Mouse (Mus musculus): ENCODE measurements around the gene Gm20604. TPM values are rescaled to one million over a fixed set of nuclear protein-coding genes. Genes with fewer than 3 reads are reported as not detected.
A peak's percentile ranks its signal among the peaks of the same experiment; 100 is the strongest.

The Gm20604 gene
- polyA plus RNA-seq, 1 experiment = 14.2 TPM

- 0 out of 2 replicates have a peak overlapping the region, but pooled peaks have one; percentile 3 for H3K27ac ChIP-seq (ENCODE audit: insufficient read depth, low read length)
- no peaks in the 10 kb centered on the region for H3K27me3 ChIP-seq (ENCODE audit: control insufficient read depth, insufficient read depth, low read length, poor library complexity, severe bottlenecking)
- H3K9me3 ChIP-seq (replicated peaks; ENCODE audit: control insufficient read depth, insufficient read depth, low read length, poor library complexity, severe bottlenecking) = no peaks in the 10 kb centered on the region
- no peaks in the 10 kb centered on the region for H3K4me1 ChIP-seq (ENCODE audit: control insufficient read depth, insufficient read depth, low read length)
- H3K4me3 ChIP-seq (ENCODE audit: low read depth, low read length) = no peak overlapping the region
- no peak overlapping the region for H3K9ac ChIP-seq (ENCODE audit: low read depth, poor library complexity, severe bottlenecking)
- TF ChIP-seq POLR2A (IDR thresholded peaks at IDR 0.05; ENCODE audit: insufficient read depth, low read length) (no peak), EP300 (IDR thresholded peaks at IDR 0.05; ENCODE audit: insufficient read depth, low read depth, low read length) (no peak), CTCF (IDR thresholded peaks at IDR 0.05; ENCODE audit: low read depth, low read length) (peak; percentile 9)
- peaks cover 27% of the 10 kb centered on the region for H3K36me3 ChIP-seq (ENCODE audit: control insufficient read depth, insufficient read depth, low read length, poor library complexity, severe bottlenecking)
These were observed 21.0 kb upstream of the Gm20604 start for GRCm38 (mm10) chr12:102779452-102779851.

GRCm38 (mm10) chr12:102778151-102778550 is 19.7 kb upstream of the Gm20604 start:
- H3K4me3 ChIP-seq (ENCODE audit: low read depth, low read length) = no peak overlapping the region
- no peak overlapping the region for H3K9ac ChIP-seq (ENCODE audit: low read depth, poor library complexity, severe bottlenecking)
- H3K9me3 ChIP-seq (replicated peaks; ENCODE audit: control insufficient read depth, insufficient read depth, low read length, poor library complexity, severe bottlenecking) = no peaks in the 10 kb centered on the region
- H3K27ac ChIP-seq (ENCODE audit: insufficient read depth, low read length) = no peak overlapping the region
- H3K36me3 ChIP-seq (ENCODE audit: control insufficient read depth, insufficient read depth, low read length, poor library complexity, severe bottlenecking) = peaks cover 38% of the 10 kb centered on the region
- TF ChIP-seq CTCF (IDR thresholded peaks at IDR 0.05; ENCODE audit: low read depth, low read length) (no peak), EP300 (IDR thresholded peaks at IDR 0.05; ENCODE audit: insufficient read depth, low read depth, low read length) (no peak), POLR2A (IDR thresholded peaks at IDR 0.05; ENCODE audit: insufficient read depth, low read length) (no peak)
- no peaks in the 10 kb centered on the region for H3K27me3 ChIP-seq (ENCODE audit: control insufficient read depth, insufficient read depth, low read length, poor library complexity, severe bottlenecking)
- no peaks in the 10 kb centered on the region for H3K4me1 ChIP-seq (ENCODE audit: control insufficient read depth, insufficient read depth, low read length)

- Histone ChIP-seq H3K27ac (ENCODE audit: insufficient read depth, low read length) (no peak overlapping the region), H3K4me3 (ENCODE audit: low read depth, low read length) (no peak overlapping the region), H3K9me3 (replicated peaks; ENCODE audit: control insufficient read depth, insufficient read depth, low read length, poor library complexity, severe bottlenecking) (no peaks in the 10 kb centered on the region), H3K36me3 (ENCODE audit: control insufficient read depth, insufficient read depth, low read length, poor library complexity, severe bottlenecking) (peaks cover 55% of the 10 kb centered on the region), H3K4me1 (ENCODE audit: control insufficient read depth, insufficient read depth, low read length) (no peaks in the 10 kb centered on the region), H3K9ac (ENCODE audit: low read depth, poor library complexity, severe bottlenecking) (no peak overlapping the region), H3K27me3 (ENCODE audit: control insufficient read depth, insufficient read depth, low read length, poor library complexity, severe bottlenecking) (no peaks in the 10 kb centered on the region)
- TF ChIP-seq CTCF (IDR thresholded peaks at IDR 0.05; ENCODE audit: low read depth, low read length) = no peak
- TF ChIP-seq POLR2A (IDR thresholded peaks at IDR 0.05; ENCODE audit: insufficient read depth, low read length) = no peak
- TF ChIP-seq EP300 (IDR thresholded peaks at IDR 0.05; ENCODE audit: insufficient read depth, low read depth, low read length) = no peak
These were observed 17.6 kb upstream of the Gm20604 start for GRCm38 (mm10) chr12:102776035-102776434.

- H3K27me3 ChIP-seq (ENCODE audit: control insufficient read depth, insufficient read depth, low read length, poor library complexity, severe bottlenecking) = no peaks in the 10 kb centered on the region
- H3K4me3 ChIP-seq (ENCODE audit: low read depth, low read length) = no peak overlapping the region
- H3K36me3 ChIP-seq (ENCODE audit: control insufficient read depth, insufficient read depth, low read length, poor library complexity, severe bottlenecking) = peaks cover 85% of the 10 kb centered on the region
- no peaks in the 10 kb centered on the region for H3K4me1 ChIP-seq (ENCODE audit: control insufficient read depth, insufficient read depth, low read length)
- H3K9me3 ChIP-seq (replicated peaks; ENCODE audit: control insufficient read depth, insufficient read depth, low read length, poor library complexity, severe bottlenecking) = no peaks in the 10 kb centered on the region
- no peak overlapping the region for H3K9ac ChIP-seq (ENCODE audit: low read depth, poor library complexity, severe bottlenecking)
- no peak overlapping the region for H3K27ac ChIP-seq (ENCODE audit: insufficient read depth, low read length)
- TF ChIP-seq POLR2A (IDR thresholded peaks at IDR 0.05; ENCODE audit: insufficient read depth, low read length) (no peak), CTCF (IDR thresholded peaks at IDR 0.05; ENCODE audit: low read depth, low read length) (no peak), EP300 (IDR thresholded peaks at IDR 0.05; ENCODE audit: insufficient read depth, low read depth, low read length) (no peak)
These were observed 14.2 kb upstream of the Gm20604 start for GRCm38 (mm10) chr12:102772676-102773075.

- H3K9ac ChIP-seq (ENCODE audit: low read depth, poor library complexity, severe bottlenecking) = no peak overlapping the region
- H3K4me3 ChIP-seq (ENCODE audit: low read depth, low read length) = no peak overlapping the region
- H3K36me3 ChIP-seq (ENCODE audit: control insufficient read depth, insufficient read depth, low read length, poor library complexity, severe bottlenecking) = peaks cover 88% of the 10 kb centered on the region
- TF ChIP-seq CTCF (IDR thresholded peaks at IDR 0.05; ENCODE audit: low read depth, low read length) = no peak
- no peak for TF ChIP-seq EP300 (IDR thresholded peaks at IDR 0.05; ENCODE audit: insufficient read depth, low read depth, low read length)
- no peak for TF ChIP-seq POLR2A (IDR thresholded peaks at IDR 0.05; ENCODE audit: insufficient read depth, low read length)
- no peaks in the 10 kb centered on the region for H3K27me3 ChIP-seq (ENCODE audit: control insufficient read depth, insufficient read depth, low read length, poor library complexity, severe bottlenecking)
- no peaks in the 10 kb centered on the region for H3K4me1 ChIP-seq (ENCODE audit: control insufficient read depth, insufficient read depth, low read length)
- peak overlapping the region; percentile 74 for H3K27ac ChIP-seq (ENCODE audit: insufficient read depth, low read length)
- no peaks in the 10 kb centered on the region for H3K9me3 ChIP-seq (replicated peaks; ENCODE audit: control insufficient read depth, insufficient read depth, low read length, poor library complexity, severe bottlenecking)
These were observed 13.1 kb upstream of the Gm20604 start for GRCm38 (mm10) chr12:102771601-102772000.

GRCm38 (mm10) chr12:102769000-102769399 is 10.5 kb upstream of the Gm20604 start:
- H3K36me3 ChIP-seq (ENCODE audit: control insufficient read depth, insufficient read depth, low read length, poor library complexity, severe bottlenecking) = peaks cover 87% of the 10 kb centered on the region
- no peak overlapping the region for H3K27ac ChIP-seq (ENCODE audit: insufficient read depth, low read length)
- no peak overlapping the region for H3K4me3 ChIP-seq (ENCODE audit: low read depth, low read length)
- no peaks in the 10 kb centered on the region for H3K9me3 ChIP-seq (replicated peaks; ENCODE audit: control insufficient read depth, insufficient read depth, low read length, poor library complexity, severe bottlenecking)
- TF ChIP-seq POLR2A (IDR thresholded peaks at IDR 0.05; ENCODE audit: insufficient read depth, low read length) = no peak
- H3K4me1 ChIP-seq (ENCODE audit: control insufficient read depth, insufficient read depth, low read length) = no peaks in the 10 kb centered on the region
- no peaks in the 10 kb centered on the region for H3K27me3 ChIP-seq (ENCODE audit: control insufficient read depth, insufficient read depth, low read length, poor library complexity, severe bottlenecking)
- no peak overlapping the region for H3K9ac ChIP-seq (ENCODE audit: low read depth, poor library complexity, severe bottlenecking)

All from ES-Bruce4 (cell line).